Mouse (Mus musculus): ENCODE results near the gene Entpd8.

DNA sequence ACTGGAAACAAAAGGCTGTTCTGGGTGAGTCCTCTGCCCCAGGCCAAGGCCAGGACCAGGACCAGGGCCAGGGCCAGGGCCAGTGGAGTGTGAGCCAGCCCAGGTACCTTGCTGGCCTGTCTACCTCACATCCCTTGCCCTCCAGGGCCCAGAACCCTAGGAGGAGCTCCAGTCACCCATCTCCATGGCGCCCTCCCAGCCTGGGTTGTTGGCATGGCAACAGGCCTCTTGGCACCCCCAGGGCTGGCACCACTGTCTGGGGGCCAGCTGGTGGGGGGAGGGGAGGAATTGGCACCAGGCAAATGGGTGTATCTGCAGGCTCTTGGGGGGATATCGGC is 25.1 kb upstream of the Entpd8 start:
- TF ChIP-seq POLR2A (IDR thresholded peaks at IDR 0.05; ENCODE audit: control insufficient read depth, extremely low read depth, insufficient read depth, low read length, poor library complexity) (no peak), CTCF (IDR thresholded peaks at IDR 0.05; ENCODE audit: borderline replicate concordance, control insufficient read depth, extremely low read depth, insufficient read depth, low read length, poor library complexity) (no peak)
